Mouse (Mus musculus): Measurements from ENCODE around the gene Tbc1d14.

- TF ChIP-seq POLR2A (IDR thresholded peaks at IDR 0.05; ENCODE audit: extremely low read depth, insufficient read depth, low read length) (0 out of 2 replicates have a peak, but pooled peaks have one; percentile 17), CTCF (IDR thresholded peaks at IDR 0.05; ENCODE audit: low read depth, low read length) (no peak)
Observed at GRCm38 (mm10) chr5:36557584-36558308, 35.3 kb downstream of the Tbc1d14 start.
